Mouse (Mus musculus): ENCODE data around the gene Rnf34. TPM values are rescaled to one million over a fixed set of nuclear protein-coding genes. Genes with fewer than 3 reads are reported as not detected.
A peak's percentile ranks its signal among the peaks of the same experiment; 100 is the strongest.

The Rnf34 gene
- total RNA-seq, 2 experiments from 2014 or later = 21.1 to 24.5 TPM

DNA sequence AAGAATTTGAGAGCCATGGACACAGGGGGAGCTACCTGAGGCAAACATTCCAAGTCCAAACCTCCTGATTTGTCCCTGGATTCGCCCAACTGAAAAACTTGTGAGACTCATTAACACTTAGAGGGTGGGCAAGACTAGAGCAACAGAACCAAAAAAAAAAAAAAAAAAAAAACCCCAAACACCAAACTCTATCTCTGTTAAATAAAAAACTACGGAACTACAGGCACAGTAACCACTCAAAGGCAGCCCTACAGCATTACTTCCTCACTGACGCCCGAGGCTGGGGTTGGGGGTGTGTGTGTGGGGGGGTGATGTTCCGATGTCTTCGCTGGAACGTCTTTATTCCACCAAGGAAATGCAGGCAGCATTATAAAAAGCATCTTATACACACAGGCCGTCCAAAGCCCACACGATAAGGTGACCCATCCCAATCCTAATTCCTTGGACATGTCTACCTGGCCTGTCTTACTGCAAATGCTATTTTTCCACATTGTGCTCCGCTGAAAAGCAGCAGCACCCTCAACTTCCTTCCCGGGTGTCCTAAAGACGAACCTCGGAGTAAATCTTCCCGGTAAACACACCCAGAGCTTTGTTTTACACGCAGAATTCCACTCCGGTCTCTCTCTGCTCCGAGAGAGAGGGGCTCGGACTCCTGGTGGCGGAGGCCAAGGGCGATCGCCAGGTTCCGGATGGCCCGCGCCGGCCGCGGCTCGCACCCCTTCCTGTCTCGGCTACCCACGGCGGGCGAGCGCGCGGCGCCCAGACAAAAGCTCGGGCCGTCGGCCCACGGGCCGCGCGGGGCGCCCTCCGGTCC, 49.3 kb downstream of the Rnf34 start:
- no peak for DNase-seq (ENCODE audit: low spot score in 2 of 2)

DNA sequence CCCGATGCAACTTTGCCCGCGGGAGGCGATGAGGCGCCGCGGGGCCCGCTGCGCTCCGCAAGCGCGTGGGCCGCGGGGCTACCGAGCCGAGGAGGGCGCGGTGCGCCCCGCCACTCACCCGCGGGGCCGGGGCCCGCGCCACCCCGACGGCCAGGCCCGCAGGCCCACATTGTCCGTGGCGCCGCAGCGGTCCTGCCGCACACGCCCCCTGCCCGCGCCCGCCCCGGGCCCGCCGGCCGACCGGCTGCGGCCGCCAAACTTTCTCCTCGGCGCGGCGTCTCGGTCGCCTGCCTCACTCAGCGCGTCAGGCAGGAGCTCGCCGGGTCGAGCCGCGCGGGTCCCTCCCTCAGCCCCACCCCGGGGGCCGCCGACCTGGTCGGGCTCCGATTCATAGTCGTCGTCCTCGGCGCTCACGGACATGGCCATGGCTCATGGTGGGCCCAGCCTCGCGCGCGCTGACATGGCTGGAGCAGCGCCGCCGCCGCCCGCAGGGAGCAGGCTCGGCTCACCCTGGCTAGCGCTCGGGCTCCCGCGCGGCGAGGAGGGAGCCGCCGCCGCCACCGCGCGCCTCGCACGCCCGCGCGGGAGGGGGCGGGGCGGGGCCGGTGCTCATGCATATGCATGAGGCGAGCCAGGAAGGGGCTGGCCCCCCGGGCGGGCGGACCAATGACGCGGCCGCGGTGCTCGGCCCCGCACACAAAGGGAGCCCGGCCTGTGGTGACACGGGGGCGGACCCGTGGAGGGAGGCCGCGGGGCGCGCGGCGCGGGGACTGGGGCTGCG, 50.1 kb downstream of the Rnf34 start:
- peak; percentile 79 to 82 for DNase-seq (ENCODE audit: low spot score in 2 of 2)

DNA sequence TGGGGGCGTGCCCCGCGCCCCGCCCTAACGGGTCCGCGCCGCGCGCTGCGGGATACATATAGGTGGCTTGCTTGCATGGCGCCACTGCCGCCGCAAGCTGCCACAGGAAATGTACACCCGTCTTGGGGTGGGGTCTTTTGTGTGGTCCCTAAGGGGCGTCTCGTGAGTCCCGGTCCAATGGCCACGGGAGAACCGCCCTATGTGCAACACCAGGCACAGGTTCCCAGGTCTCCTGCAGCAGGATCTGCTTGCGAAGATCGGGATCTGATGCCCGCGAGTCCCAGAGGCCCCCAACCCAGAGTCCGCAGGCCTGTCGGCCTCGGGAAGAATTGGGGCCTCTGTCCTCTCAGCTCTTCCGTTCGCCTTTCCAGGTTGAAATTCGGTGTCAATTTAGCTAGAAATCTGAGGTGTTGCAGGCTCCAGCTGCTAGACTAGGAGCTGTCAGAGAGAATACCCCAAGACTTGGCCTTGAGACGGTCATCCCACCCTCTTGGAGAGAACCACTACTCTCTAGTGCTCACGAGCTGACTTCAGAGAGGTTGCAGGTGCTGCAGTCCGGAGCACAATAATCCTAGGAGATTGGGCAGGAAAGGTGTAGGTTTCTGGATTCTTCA, 50.8 kb downstream of the Rnf34 start:
- DNase-seq (ENCODE audit: low spot score in 2 of 2) = no peak

DNA sequence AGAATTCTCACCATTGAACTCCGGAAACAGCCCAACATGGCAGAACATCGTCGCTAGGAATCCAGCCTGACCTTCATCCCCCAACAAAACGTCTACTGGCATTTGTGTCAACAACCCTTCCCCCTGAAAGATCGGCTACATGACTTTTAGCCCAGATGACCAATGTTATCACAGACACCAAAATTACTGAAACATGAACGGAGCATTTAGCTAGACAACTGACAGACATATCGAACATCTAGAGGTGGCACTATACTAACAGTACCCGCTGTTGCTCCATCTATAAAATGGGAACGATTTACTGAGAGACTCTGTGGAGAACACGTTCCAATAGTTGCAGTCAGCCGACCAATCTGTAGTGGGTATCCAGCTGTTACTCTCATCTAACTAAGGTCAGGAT, 51.3 kb downstream of the Rnf34 start:
- no peak for DNase-seq (ENCODE audit: low spot score in 2 of 2)

DNA sequence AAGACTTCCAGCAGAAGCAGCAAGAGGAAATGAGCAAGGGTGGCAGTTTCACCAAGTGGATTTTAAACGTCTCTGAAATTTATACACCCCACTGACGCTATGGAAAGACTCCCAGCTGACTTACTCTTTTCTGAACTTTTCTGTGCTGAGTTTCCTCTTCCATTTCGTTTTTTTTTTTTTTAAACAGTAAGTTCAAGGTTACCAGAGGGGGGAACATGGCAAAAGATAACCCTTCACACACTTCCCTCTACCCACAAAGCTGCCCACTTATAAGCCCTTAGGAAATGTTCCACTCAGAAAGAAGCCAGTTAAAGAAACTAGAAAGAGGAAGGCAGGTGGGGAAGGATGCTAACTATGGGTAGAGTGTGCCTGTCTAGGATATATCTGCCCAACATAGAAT, 51.8 kb downstream of the Rnf34 start:
- no peak for DNase-seq (ENCODE audit: low spot score in 2 of 2)

DNA sequence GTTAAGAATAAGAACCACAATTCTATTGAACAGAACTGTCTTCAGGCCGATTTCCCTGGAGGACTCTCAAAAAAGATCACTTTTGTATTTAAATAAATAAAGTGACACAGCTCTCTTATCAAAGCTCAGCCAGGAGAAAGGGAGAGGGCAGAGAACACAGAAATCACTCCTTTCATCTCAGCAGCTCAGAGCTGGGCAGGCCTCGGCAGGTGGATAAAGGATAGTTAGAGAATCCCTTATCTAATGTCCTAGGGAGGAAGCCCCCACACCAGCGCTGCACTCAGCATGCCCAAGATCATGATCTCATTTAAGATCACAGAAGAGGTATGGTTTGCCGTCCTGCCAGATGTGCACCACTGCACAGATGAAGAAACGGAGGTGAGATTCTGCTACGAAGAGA, 52.4 kb downstream of the Rnf34 start:
- no peak for DNase-seq (ENCODE audit: low spot score in 2 of 2)

DNA sequence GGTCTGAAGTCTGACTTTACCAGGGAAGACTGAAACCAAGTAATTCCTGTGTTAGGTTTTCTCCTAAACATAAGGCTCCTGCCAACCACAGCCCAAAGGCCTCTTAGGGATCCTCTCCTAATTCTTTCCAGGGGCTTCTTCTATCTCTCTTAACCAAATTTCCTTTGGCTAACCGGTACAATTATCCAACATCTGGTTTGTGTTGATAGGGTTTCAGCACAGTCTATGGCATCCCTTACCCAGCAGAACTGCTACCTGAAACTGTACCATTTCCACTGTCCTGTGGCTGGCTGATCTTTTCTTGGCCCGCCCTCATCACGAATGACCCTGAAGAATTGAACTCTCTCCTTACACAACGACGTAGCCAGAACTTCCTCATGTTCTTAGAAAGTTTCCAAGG, 53.3 kb downstream of the Rnf34 start:
- DNase-seq (ENCODE audit: low spot score in 2 of 2) = no peak

DNA sequence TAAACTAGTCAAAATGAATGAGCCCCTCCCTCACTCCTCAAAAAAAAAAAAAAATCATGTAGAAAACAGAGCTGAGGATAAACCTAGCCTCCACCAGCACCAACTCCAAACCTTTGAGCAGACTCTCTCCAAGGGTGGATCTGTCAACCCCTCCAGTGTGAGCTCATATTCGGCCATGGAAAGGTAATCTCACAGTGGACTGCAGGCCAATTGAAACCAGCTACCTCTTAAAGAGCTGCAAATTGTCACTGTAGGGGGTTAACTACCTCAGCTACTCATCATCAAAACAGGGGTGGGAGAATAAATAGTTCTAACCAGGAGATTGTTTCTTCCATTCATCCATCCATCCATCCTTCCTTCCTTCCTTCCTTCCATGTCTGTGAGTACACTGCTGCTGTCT, 57.3 kb downstream of the Rnf34 start:
- DNase-seq (ENCODE audit: low spot score in 2 of 2) = no peak

DNA sequence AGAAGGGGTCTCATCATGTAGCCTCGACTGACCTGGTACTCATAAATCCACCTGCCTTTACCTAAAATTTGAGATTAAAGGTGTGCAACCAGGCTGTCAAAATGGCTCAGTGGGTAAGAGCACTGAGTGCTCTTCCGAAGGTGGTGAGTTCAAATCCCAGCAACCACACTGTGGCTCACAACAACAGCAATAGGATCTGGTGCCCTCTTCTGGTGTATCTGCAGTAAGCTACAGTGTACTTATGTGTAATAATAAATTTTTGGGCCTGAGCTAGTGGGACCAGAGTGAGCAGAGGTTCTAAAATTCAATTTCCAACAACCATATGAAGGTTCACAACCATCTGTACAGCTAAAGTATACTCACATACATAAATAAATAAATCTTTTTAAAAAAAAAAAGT, 58.2 kb downstream of the Rnf34 start:
- DNase-seq (ENCODE audit: low spot score in 2 of 2) = no peak

DNA sequence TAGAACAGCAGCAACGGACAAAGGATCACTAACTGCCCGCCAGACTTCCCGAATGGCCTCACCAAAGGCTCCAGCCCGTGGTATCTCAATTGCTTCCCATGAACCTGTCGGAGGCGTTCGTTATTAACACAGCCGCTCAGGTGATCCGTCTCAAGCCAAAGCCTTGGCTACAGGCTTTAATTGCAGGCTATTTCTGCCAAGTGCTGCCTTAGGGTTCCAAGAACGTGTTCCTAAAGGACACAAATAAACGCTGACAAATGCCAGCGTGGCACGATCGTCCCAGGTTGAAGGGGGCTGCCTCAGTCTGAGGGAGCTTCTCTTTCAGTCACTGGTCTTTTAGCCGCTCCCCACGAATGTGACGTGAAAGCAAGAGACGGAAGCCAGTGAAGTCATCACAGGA, 59.6 kb downstream of the Rnf34 start:
- no peak for DNase-seq (ENCODE audit: low spot score in 2 of 2)

DNA sequence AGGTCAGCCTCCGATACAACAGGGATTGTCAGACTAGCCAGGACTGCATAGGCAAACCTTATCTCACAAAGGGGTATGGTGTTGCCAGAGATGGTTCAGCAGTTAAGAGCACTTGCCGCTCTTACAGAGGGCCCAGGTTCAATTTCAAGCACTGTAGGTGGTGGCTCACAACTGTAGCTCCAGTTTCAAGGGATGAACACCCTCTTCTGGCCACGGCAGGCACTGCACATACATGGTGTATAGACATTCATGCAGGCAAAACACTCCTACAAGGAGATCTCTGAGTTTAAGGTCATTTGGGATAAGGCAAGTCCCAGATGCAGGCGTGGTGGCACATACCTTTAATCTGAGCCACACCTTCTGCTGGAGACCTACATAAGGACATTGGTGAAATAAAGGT, 63.0 kb downstream of the Rnf34 start:
- no peak for DNase-seq (ENCODE audit: low spot score in 2 of 2)

DNA sequence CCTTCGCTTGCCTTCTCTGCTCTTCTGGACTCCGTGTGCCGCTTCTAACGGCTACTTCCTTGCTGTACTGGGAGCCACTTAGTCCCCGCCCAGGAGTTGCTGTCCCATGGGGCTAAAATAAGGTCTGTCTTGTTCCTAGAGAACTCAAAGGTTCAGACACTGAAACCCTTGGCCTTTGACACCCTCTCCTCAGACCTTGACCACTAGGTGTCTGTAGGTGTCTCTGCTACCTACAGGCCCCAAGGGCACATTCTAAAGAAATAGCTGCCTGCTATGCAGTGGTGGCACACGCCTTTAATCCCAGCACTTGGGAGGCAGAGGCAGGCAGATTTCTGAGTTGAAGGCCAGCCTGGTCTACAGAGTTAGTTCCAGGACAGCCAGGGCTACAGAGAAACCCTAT, 66.3 kb downstream of the Rnf34 start:
- DNase-seq (ENCODE audit: low spot score in 2 of 2) = no peak

DNA sequence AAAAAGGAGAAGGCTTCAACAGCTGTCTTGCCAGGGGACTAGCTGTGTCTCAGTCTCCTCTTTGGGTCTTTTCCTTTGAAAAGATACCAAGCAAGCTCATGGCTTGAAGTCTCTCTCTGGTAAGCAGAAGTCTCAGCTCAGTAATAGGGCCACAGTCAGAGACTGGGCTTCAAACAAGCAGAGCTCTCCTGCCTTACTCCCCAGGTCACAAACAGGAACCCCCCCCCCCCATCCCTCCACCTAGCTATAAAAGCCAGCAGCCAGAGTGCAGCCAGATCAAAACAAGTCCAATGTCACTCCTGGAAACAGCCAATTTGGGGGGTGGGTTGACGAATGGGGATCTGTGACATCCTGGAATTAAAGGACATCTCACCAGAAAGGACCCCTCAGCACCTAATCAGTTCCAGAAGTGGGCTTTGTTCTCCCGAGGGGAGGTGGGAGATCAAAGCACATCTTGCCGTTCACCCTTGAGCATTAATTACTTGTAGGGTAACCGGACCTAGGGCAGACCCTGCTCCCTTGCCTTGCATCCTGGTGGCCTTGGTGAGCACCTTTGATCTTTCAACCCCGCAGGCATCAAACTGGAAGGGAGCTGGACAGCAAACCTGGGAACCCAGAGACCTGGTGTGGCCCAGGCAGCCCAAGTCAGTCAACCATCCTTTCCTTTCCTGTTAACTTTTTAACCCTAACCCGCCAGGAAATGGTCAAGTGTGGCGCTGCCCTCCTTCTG, 68.3 kb downstream of the Rnf34 start:
- DNase-seq (ENCODE audit: low spot score in 2 of 2) = no peak

DNA sequence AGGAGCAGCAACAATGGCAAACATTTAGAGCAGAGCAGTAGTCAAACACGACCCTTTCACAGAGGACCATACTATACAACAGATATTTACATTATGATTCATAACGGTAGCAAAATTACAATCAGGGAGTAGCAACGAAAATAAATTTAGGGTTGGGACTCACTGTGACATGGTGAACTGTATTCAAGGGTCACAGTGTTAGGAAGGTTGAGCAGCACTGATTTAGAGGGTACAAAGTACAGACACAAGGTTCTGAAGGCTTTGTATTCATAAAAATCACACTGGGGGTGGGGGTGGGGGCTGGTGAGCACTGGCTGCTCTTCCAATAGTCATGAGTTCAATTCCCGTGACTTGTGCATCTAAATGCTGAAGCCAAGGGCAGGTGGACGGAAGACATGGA, 70.7 kb downstream of the Rnf34 start:
- no peak for DNase-seq (ENCODE audit: low spot score in 2 of 2)

Other genes starting within 250 kb of the Rnf34 start
- 10 to 100 TPM; 20.2 to 24.3 TPM for gene Ift81, start 235.5 kb upstream of the Rnf34 start, total RNA-seq (2021)
- gene P2rx7, start 206.1 kb upstream of the Rnf34 start, total RNA-seq (2021) = 1 to 10 TPM; 4.0 to 4.6 TPM
- gene P2rx4, start 142.5 kb upstream of the Rnf34 start, total RNA-seq (2021) = 10 to 100 TPM; 32.9 to 44.8 TPM
- 10 to 100 TPM; 31.5 to 36.3 TPM for gene Camkk2, start 70.6 kb upstream of the Rnf34 start, total RNA-seq (2021)
- gene Anapc5, start 28.7 kb upstream of the Rnf34 start, total RNA-seq (2021) = 100 to 1,000 TPM; 308 to 320 TPM
- 10 to 100 TPM; 32.9 to 33.7 TPM for gene Kdm2b, start 139.8 kb downstream of the Rnf34 start, total RNA-seq (2021)
- 10 to 100 TPM; 12.6 to 14.1 TPM for gene Orai1, start 165.0 kb downstream of the Rnf34 start, total RNA-seq (2021)
- not detected for gene Morn3, start 197.0 kb downstream of the Rnf34 start, total RNA-seq (2021)
- gene Tmem120b, start 218.4 kb downstream of the Rnf34 start, total RNA-seq (2021) = 10 to 100 TPM; 11.4 to 12.2 TPM

Data from adrenal gland, postnatal 4 days (tissue).